Mouse (Mus musculus) frontal cortex, postnatal 36 days (tissue): ENCODE measurements at regions not wholly inside any gene's neighbourhood (a gene's known extent, or its start where the extent isn't known, plus 50 kb on each side); places are given as distances from the start of the nearest gene placed in this dataset.

Experiments used
- DNase-seq, 2 experiments: peaks; one replicate each; pipeline ENCODE4 v3.0.0; 2022; ENCODE audit warnings: low spot score in 2 of 2

DNA sequence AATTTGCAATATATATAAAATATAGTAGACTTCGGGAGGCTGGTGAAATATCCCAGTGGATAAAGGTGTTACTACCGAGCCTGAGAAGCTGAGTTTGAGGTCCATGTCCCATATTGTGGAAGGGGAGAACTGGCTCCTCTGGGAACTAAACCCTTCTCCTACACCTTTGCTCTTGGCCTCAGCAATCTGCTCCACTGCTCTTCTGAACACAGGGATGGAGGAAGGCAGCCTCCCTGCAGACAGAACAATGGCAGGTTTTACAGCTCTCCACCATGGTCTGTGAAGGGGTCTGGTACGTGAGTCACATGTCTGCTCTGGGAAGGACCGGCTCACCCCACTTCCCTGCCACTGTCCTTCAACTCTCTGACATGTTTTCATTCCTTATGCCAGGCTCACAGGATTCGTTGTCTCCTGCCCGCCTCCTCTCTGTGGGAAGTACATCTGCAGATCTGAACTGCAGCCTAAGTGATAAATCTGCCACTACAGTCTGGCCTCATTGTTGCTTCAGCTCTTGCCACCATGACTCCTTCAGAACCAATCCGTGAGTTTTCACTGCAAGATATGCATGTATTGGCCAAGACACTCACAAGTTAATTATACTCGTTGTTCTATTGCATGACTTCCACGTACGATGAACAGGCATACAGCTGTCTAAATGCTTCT lies 220.0 kb upstream of the Gm9767 start:
- no peak for DNase-seq

DNA sequence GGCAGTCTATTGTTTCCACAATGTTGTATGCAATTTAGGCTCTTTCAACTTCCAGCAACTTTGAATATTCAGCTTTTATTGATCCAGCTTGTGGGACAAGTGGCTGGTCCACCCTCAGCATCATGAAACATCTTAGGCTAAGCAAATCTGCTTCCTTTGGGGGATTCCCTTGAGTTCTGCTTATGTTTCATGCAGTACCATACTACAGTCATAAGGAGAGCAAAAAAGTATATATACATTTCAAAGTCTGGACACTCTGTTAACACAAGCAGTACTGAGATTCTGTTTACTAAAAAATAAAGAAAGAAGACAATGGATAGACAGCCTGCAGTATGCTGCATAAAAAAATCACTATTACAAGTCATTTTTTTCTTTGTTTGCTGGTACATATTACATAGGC lies 233.7 kb upstream of the Gm9767 start:
- no peak for DNase-seq

DNA sequence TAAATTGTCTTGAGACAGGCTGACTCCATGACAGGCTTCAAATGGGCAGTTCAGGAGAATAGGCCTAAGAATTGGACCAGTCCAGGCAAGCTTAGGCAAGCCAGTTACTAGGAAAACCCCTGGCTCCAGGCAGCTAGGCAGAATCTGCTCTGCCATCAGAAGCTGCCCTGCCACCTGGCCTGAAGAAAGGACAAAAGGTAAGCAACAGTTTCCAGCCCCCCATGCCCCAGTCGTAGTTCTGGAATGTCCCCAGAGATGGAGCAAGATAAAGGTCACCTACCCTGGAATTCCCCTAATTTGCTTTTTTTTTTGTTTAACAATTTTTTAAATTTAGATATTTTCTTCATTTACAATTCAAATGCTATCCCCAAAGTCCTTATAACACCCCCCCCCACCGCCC lies 248.8 kb upstream of the Gm9767 start:
- DNase-seq: no peak

DNA sequence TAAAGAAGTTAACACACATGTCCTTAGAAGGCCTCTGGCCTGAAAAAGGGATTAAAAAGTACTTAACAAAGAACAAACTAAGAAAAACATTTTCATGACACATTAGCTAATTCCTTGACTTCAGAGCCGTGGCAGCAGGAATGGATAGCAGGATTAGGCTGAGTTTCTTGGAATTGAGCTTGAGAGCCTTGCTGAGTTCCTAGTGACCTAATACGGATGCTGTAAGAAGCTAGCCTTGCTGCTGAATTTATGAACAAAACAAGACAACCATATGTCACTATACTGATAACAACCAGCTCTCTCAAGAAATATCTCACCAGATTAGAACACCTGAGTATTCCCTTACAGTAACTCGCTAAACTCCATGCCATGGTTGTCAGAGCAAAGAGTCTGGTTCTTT lies 268.2 kb upstream of the Smlr1 start:
- no peak for DNase-seq

DNA sequence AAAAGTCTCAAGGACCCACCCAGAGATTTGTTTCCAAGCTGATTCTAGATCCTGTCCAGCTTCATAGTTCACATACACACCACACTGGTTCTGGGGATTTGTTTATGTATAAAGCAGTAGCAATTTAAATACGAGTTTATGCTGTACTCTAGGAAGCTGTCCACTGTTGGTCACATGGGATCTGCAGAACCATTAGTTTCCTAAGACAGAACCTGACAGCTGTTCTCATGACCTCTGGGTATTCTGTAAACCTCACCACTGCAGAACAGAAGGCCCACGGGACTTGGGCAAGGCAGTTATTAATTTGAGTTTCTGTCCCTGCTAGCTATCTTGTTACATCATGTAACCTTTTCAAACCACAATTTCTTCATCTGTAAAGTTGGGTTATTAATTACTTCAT lies 265.4 kb upstream of the Smlr1 start:
- DNase-seq: no peak

DNA sequence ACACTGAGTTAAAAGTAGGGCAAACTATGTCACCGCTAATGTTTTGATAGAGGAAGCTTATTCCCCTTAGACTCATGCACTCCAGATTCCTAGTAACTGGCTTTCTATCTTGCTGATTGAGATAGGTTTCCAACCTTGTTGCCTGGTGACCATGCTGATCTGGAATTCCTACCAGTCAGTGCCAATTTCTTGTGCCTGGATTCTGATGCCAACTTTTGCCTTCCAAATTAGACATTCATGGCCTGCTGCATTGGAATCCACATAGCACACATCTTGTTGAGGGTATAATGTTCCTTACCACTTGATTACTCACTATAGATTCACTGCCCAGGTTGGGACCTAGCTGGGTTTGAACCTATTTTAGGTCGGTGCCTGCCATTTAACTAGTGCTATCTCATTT lies 262.8 kb upstream of the Smlr1 start:
- no peak for DNase-seq

DNA sequence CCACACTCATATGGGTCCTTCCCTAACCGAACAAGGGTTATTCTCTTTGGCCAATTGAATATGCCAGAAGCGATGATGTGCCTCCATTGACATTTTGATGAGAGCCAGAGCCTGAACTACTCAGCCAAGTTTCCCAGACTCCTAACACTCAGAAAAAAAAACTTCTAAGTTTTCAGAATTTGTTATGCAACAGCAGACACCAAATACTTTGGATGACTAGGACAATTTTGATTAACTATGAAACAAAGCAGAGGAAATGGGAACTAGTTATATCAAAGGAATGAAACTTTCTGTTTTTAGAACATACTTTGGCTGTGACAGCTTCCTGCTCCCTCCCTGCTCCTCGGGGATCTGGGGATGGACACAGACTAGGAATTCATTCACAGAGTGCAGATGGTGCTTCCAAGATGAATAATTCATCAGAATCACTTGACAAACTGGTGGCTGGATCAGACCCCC lies 254.3 kb upstream of the Smlr1 start:
- no peak for DNase-seq

DNA sequence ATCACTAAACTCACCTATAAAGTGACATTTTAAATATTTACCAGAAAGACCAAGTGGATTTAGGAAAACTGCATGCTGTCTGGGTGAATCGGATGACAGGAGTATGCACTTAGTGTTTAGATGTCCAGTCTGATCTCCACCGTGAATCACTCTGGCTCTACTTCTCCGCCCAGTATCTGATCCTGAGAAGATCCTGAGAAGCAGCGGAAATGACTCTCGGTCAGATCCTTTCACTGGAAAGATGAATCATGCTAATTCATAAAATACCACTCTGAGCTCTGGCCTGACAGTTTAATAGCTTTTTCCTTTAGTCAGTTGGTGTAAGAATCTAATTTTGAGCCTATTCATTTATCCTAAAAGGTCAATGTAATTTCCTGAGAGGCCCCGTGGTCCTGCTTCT lies 252.6 kb upstream of the Smlr1 start:
- no peak for DNase-seq

DNA sequence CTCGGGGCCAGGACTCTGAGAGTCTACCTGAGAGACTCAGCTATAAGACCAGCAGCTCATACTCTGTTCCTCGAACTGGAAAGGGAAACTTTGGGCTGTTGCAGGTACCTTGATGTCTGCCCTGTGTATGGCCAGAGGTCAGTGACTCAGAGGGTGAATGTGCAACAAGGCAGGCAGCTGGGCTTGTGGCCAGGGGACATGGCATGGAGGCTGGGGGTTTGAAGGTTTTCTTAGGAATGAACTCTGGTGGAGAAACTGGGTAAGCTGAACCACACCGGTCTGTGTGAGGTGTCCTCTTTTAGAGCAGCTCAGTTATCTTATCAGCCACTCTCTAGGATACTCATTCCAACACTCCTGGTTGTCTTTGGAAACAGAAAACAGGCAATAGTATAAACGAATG lies 251.9 kb upstream of the Smlr1 start:
- DNase-seq: no peak

DNA sequence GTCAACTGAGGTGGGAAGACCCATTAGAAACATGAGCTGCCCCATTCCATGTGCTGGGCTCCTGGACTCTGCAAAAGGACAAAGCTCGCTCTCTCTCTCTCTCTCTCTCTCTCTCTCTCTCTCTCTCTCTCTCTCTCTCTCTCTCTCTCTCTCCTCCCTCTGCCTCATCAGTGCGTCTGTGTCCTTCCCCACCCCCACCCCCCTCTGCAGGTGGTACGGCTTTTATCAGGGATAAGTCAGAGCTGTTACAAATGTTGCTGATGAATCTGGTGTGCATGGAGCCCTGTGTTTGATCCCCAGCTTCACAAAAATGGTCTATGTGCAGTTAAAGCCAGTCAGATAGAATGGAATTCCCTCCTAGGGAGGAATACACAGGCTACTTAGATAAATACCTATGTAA lies 247.8 kb upstream of the Smlr1 start:
- DNase-seq: no peak

DNA sequence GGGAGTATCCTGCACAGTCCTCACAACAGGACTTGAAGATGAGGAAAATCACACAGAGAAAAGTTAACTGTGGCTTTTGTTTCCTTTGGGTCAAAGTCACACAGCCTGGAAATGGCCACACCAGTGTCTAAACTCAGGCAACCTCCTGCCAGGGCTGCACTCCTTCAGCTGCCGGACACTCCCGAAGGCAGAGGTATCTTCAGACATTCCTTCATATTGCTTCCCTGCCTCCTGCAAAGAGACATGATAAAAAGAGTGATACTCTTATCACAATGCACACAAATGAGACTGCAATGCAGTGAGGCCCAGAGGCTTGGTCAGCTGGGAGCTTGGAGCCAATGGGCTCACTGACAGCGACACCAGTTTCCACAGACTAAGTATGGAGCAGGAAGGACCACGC lies 243.4 kb upstream of the Smlr1 start:
- DNase-seq: no peak

DNA sequence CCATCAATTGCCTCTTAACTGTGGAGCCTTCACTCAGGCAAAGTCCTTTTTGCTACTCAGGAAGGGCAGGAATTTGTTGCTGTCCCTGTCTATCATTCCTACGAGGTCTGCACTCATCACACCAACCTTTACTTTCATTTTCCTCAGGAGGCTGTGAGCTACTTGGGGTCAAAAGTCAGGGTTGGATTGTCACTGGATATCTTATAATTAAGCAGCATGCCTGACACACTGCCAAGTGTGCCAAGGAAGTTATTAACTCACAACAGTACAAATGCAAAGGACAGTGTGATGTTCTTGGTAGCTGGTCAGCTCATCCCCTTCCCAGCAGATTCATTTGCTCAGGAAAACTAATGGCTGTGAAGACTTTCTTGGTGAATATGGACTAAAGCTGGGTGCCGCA lies 241.7 kb upstream of the Smlr1 start:
- no peak for DNase-seq

DNA sequence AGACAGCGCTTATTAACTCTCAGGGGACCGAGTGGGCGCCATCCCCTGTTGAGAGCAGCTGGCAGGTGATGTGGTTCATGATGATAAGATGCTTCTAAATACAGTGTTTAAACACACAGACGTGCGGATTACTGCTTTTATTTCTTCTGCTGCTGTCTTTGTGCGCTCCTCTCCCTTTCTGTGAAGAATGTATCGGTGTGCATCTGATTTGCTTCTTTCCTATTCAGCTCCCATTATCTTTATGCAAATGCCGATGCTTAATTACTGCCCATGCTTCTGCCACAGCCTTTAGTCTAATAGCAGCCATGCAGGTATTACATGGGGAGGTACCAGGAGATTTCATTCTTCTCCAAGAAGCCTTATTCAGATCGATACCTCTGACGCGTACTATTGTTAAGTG lies 240.6 kb upstream of the Smlr1 start:
- DNase-seq: no peak

DNA sequence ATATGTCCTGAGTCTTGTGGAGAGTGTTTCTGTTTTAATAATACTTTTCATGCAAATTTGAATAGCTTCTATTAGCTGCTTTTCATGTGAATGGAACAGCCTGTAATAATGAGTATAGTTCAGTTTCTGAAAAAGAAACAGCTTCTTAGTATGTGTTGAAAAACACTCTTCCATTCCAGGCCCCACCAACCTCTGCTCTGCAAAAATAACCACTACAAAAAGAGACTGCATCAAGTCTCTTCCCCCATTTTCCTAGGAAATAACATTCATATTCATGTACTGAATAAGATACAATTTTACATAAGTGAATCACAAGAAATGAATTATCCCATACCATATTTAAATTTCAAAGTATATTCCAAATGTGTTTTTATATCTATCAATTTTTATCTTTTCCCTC lies 234.0 kb upstream of the Smlr1 start:
- DNase-seq: no peak

DNA sequence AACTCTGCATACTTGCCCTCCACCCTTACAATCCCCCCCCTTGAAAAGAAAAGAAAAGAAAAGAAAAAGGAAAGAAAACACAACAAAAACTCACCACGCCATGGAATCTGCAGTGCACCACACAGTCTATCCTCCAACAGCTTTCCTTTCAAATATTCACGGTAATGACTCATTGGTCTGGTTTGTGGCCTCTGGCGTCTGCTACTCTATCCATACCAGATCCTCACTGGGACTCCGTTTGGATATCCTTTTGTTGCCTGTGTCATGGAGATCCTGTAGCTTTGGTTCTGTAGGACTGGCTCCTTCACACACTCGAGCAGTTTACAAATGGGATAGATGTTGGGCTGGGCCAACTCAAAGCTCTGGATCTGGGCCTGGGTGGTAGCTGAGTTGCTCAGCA lies 232.4 kb upstream of the Smlr1 start:
- no peak for DNase-seq

DNA sequence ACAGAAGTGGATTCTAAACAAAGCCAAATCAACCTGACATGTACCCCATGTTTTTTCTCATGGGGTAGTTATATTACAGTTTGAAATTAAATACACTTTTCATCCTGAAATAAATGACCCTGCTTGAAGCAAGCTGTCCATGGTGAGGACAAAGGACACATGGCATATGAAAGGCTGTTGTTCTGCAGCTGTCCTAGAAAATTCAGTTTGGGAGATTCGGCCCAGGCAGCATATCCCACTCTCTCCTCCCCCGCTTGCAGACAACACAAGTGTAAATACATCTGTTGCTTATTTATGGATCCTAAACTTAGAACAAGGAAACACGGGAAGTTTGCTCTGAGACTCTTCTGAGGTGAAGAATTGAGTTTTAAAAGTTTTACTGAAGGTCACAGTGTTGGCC lies 218.2 kb upstream of the Smlr1 start:
- no peak for DNase-seq

DNA sequence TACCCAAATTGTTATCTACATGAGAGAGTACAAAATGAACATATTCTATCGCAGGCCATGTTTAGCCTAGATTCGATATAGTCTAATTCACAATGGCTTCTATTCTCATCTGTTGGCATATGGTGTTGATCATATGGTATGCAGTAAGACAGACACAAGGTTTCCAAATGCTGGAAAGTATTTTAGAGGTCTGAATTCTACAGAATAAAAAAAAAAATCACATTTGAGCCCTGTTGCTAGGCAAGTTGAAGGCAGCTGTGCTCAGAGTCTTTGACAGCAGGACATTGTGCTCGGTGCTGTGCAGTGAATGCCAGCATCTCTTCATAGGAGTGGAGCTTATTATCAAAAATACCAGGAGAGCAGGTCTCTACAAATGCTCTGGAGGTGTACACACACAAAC lies 206.6 kb upstream of the Smlr1 start:
- peak; percentile 6 to 45 for DNase-seq

DNA sequence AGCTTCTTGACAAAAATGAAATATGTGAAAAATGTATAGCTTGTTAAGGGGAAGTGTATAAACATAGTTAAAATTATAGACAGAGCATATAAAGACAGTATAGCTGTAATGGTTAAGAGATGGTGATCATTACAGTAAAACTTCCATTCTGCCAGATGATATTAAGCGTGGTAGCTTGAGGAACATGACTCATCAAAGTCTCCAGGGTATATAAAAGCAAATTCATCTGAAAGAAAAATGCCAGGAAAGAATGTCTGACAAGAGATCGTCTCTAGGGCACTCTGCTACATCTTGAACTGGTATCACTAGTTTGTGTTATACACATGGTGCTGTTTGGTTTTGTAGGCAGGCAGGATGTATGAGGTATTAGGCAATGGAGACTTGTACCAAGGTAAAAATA lies 204.9 kb upstream of the Smlr1 start:
- no peak for DNase-seq

DNA sequence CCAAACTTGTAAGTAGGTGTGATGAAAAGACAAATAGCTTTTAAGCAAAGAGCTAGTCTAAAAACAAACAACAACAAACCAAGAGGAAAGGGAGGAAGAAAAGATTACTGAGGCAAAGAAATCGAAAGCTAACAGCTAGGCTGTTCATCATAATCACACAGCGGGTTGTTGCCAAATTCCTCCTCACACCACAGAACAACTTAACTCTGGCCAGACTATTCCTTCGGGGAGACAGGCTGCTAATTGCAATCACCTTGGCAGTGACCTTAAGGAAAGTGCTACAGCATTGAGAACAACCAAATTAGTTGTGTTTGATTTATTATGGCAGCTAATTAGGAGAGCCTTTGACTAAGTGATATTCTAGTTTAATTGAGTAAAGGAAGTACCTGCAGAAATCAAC lies 194.4 kb upstream of the Smlr1 start:
- no peak for DNase-seq

DNA sequence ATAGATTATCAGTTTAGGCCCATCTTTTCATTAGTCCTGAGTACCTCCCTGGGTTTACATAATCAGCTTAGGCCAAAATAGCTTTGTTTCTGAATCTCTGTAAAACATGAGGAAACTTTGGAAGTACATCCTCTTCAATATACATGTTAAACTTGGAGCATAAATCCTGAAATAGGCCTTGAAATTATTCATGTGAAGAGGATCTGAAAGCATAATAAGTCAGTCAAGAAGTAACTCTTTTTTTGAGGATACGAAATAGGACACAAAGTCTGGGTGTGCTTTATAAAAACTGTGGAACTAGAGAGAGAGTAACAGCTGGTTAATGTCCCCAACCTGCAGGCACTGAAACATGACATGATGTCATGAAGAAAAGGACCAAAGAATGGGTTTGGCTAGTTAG lies 187.9 kb upstream of the Smlr1 start:
- DNase-seq: no peak

DNA sequence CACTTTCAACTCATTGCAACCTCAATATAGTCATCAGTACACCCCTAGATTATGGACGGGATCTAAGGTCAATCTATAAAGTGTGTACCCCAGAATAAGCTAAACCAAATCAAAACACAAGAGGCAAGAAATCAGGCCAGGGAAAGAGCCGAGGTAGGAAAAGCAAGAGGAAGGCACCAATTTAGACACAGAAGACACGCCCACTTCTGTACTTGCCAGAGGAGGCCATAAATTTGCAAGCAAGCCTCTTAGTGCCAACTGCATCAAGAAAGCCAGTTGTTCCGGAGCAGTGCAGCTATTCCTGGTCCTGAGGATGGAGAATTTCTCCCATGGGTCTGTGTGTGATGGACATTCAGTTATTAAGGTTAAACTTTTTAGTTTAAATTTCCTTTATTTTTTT lies 179.7 kb upstream of the Smlr1 start:
- peak in 1 of 2 experiments; percentile 20 for DNase-seq

DNA sequence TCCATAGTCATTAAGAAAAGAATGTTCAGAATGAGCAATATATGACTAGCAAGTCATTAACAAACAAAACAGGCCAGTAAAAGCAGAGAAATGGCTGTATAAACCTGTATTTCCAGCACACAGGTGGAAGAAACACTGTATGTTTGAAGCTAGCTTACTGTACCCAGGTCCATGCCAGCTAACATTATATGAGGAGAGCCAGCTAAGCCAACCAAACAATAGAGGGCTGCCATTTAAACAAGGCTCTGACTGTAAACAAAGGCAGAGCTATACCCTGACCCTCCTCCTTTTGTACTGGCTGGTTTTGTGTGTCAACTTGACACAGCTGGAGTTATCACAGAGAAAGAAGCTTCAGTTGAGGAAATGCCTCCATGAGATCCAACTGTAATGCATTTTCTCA lies 178.6 kb upstream of the Smlr1 start:
- no peak for DNase-seq

DNA sequence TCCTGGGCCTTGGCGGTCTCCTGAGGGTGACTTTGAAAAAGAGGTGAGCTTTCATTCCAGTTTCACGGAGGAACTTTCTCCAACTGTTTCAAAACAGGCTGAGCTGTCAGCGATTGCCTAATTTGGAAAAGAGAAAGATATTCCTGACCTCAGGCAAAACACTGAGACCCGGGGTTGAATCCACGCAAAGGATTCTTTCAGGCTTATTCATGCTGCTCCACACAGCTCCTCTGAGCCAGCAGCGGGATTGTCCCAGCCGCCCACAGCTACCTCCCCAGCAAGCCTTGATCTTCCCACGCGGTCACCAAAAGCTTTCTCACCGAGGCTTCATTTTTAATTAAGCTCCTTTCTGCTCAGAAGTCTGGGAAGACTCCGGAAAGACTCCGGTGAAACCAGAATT lies 178.0 kb upstream of the Smlr1 start:
- peak; percentile 40 to 44 for DNase-seq

DNA sequence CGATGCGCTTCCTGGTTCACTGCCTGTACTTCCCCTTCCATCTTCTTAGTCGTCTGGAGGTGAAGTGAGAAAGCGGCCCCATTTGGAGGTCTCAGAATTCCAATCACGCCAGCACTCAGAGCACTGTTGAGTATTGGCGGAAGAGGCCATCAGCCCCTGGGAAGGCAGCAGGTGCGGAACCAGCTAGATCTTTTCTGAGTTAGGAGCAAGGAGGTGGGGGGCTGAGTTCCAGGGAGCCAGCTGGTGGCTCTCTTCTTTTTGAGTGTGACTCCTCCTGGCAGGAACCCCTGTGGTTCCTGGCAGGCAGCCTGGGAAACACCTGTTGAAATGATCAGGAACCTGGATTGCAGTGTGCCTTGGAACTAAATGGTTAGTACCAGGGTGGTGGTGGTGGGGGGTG lies 171.9 kb upstream of the Smlr1 start:
- no peak for DNase-seq

DNA sequence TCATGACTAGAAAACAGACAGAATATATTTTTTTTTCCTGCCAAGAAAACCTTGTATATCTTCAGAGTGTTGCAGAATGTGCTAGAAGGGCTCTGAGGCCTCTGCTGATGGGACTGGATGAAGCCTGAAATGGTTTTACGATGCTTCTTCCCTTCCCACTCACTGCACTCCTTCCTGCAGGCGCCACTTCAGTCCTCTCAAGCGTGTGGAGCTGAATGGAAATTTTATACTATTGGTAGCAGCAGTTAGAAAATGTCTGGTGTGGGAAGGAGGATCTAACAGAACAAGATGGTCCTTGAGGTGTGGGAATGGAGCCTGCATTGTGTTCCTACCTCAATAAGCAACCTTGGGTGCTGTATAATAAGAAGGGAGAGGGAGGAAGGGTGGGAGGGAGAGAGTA lies 166.1 kb upstream of the Smlr1 start:
- DNase-seq: peak in 1 of 2 experiments; percentile 23
